8 mouse cellular contexts compared by ENCODE assay signal in the genomic region with DNA sequence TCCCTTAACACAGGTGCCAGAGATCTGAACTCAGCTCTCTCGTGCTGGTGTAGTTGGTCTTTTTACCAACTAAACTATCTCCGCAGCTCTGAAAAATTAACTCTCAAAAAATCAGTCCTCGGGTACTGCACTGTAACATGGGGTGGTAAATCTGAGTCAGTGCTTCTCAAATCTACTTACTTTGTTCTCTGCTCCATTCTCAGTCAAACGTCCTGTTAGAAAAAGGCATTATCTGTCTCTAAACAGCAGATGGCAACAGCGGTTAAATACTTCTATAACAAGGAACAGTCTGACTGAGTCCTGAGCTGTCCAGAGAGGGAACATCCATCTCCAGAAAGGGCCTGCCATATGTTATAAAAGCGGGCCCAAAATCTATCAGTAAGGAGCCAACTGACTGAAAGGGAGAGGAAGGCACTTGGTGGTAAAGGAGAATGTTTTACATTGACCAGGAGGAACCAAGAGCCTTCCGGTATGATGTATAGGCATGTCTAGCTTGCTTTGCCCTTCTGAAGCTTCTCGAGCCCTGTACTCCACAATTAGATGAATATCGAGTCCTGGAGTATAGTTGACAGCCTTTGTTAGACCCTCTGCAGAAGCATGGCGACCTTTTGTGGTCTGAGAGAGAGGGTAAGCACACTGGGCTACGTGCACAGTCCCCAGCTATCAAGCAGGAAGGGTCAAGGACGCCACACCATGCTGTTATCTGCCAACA. TPM values are rescaled to one million over a fixed set of nuclear protein-coding genes. Genes with fewer than 3 reads are reported as not detected.
DNase-seq lines count a peak whose midpoint lies in the region; ATAC-seq and TF ChIP-seq lines count a peak whose summit lies in the region.
"Not testable (repeated sequence)": the region's sequence is repeated elsewhere in the genome, so short reads cannot be mapped to it uniquely, and the experiment has no call there.

A gene (plus strand): TSS at position 324 of the 712 bp plus-strand sequence.

- H3K9me3 ChIP-seq in forebrain, postnatal 0 days (ENCODE audit: low read length); limb, embryonic 12.5 days: not testable (repeated sequence)

- intact Hi-C loops in heart, postnatal 14 days (cut with DNase I): not testable (repeated sequence)

- CTCF ChIA-PET in Patski (lab: Charles Lee): not testable (repeated sequence)

- peak within 1 kb of the TSS; percentile 45 for H3K4me2 ChIP-seq in forebrain, postnatal 0 days (ENCODE audit: low read depth)
- H3K4me2 ChIP-seq in limb, embryonic 12.5 days: peak within 1 kb of the TSS; percentile 46

- H3K4me1 ChIP-seq in forebrain, postnatal 0 days (ENCODE audit: insufficient read depth); limb, embryonic 12.5 days (replicated peaks); spleen, adult 2 months (ENCODE audit: control insufficient read depth, insufficient read depth, insufficient read length): not testable (repeated sequence)

- ATAC-seq in Patski: peak; percentile 33
- peak; percentile 79 for ATAC-seq in forebrain, postnatal 0 days
- peak; percentile 39 for ATAC-seq in limb, embryonic 12.5 days (ENCODE audit: insufficient number of reproducible peaks, insufficient read depth, low FRiP score, low TSS enrichment, low read depth)

- POLR2A ChIA-PET in Patski (lab: Charles Lee): not testable (repeated sequence)

- peak within 1 kb of the TSS; percentile 48 for H3K9ac ChIP-seq in forebrain, postnatal 0 days
- 0 out of 2 replicates have a peak within 1 kb of the TSS, but pooled peaks have one; percentile 34 for H3K9ac ChIP-seq in limb, embryonic 12.5 days (replicated peaks)

- H3K27ac ChIP-seq in forebrain, postnatal 0 days (ENCODE audit: low read depth, low read length): peak within 1 kb of the TSS; percentile 70; the same call in 1 of the 2 replicates
- H3K27ac ChIP-seq in limb, embryonic 12.5 days: peak within 1 kb of the TSS; percentile 86
- peak within 1 kb of the TSS; percentile 82 for H3K27ac ChIP-seq in spleen, adult 2 months (ENCODE audit: insufficient read depth, low read length)

- not testable (repeated sequence) for H3K27me3 ChIP-seq in Patski; forebrain, postnatal 0 days (ENCODE audit: insufficient read depth, low read length); limb, embryonic 12.5 days; spleen, adult 2 months (ENCODE audit: control insufficient read depth, insufficient read depth, low read length)

- TF ChIP-seq POLR2A in spleen, adult 2 months (IDR thresholded peaks at IDR 0.05; ENCODE audit: low read depth, low read length): not testable (repeated sequence)

- not testable (repeated sequence) for H3K36me3 ChIP-seq in forebrain, postnatal 0 days (ENCODE audit: insufficient read depth); limb, embryonic 12.5 days; spleen, adult 2 months (ENCODE audit: control insufficient read depth, insufficient read depth, low read length)

- peak within 1 kb of the TSS; percentile 26 for H3K4me3 ChIP-seq in forebrain, postnatal 0 days (ENCODE audit: low read depth, low read length)
- peak within 1 kb of the TSS; percentile 31 for H3K4me3 ChIP-seq in limb, embryonic 12.5 days (replicated peaks)
- H3K4me3 ChIP-seq in spleen, adult 2 months (ENCODE audit: extremely low read depth, insufficient read depth, insufficient read length): peak within 1 kb of the TSS; percentile 54

- in situ Hi-C loops in Patski (cut with MboI; ENCODE audit: low pct_unique_long_range_greater_than_20kb): not testable (repeated sequence)

- TF ChIP-seq CTCF in Patski (IDR thresholded peaks at IDR 0.05): peak; percentile 21
- TF ChIP-seq CTCF in forebrain, postnatal 0 days (IDR thresholded peaks at IDR 0.05; ENCODE audit: low read depth): peak; percentile 40
- TF ChIP-seq CTCF in spleen, adult 2 months (IDR thresholded peaks at IDR 0.05; ENCODE audit: extremely low read depth, insufficient read depth, insufficient read length, insufficient replicate concordance): not testable (repeated sequence)

- WGBS in forebrain, postnatal 0 days: 22% methylated on average over 9 of the region's 12 CpGs
- 27% methylated on average over 10 of the region's 12 CpGs for WGBS in limb, embryonic 12.5 days
- WGBS in spleen, adult 2 months: 23% methylated on average over 9 of the region's 12 CpGs

- not testable (repeated sequence) for DNase-seq in Patski (ENCODE audit: low read depth, low spot score); heart, postnatal 14 days; spleen, adult 2 months (ENCODE audit: low read depth in 1 of 2, low spot score in 2 of 2)
- DNase-seq in cerebellum, postnatal 10 days: peak; percentile 12 to 52
- DNase-seq in forebrain, postnatal 0 days: peak; percentile 58
- DNase-seq in kidney, adult 9 months: peak; percentile 47
- peak; percentile 3 for DNase-seq in mesoderm, embryonic 11.5 days (ENCODE audit: low read depth, low spot score)

RNA-seq across cellular contexts. Expression of the gene that starts here (rescaled TPM):
- 14.3 TPM for polyA plus RNA-seq in Patski (2021)
- 3.2 and 5.7 TPM in 2 replicates for total RNA-seq in forebrain, postnatal 0 days (2014; rRNA removed)
- 15.1 and 17.8 TPM in 2 replicates for polyA plus RNA-seq in forebrain, postnatal 0 days (2015; fragmentation: Nextera tagmentation; extraction: Ambion mirVana)
- 10 to 100 TPM; 19.1 to 21.6 TPM for total RNA-seq in heart, postnatal 14 days (2021)
- polyA plus RNA-seq in limb, embryonic 12.5 days (2016; fragmentation: Nextera tagmentation; extraction: Ambion mirVana): 24.2 and 25.5 TPM in 2 replicates
- polyA plus RNA-seq in spleen, adult 2 months (2012; rRNA removed): 7.9 and 8.0 TPM in 2 replicates
